Mouse (Mus musculus): ENCODE results near the gene Capn15.

DNA sequence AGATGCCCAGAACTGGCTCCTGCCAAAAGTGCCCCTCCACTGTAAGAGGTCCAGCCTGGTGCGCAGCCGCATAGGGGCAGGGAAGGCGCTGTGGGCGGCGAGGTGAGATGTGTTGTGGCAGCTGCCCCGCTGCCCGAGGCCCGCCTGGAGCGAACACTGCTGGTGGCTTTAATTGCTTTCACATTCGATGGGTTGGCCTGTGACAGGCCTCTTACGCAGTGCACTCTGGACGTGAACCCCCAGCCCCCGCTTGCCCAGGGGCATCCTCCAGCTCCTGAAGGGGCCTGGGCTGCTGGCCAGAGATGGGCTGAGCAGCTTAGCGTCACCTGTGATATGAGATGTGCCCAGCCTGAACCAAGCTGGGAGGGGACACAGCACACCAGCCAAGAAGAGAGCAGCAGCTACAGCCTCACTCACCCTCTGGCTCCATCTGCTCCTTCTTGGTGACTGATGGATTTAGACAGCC, 28.0 kb downstream of the Capn15 start:
- TF ChIP-seq POLR2AphosphoS2 (IDR thresholded peaks at IDR 0.05; ENCODE audit: low read length) (no peak), BHLHE40 (IDR thresholded peaks at IDR 0.05; ENCODE audit: borderline replicate concordance, low read depth, low read length) (no peak), GATA1 (IDR thresholded peaks at IDR 0.05; ENCODE audit: low read depth, low read length) (no peak)

All from MEL (cell line).